Mouse (Mus musculus) G1E (cell line): ENCODE measurements around the gene Auts2.

Experiments used
- CTCF ChIP-seq: IDR thresholded peaks from 2 replicates; pipeline ENCODE4 v1.5.1; 2012; ENCODE audit warnings: low read depth, low read length, inconsistent platforms, mixed read lengths
- GATA1 ChIP-seq: IDR thresholded peaks from 2 replicates; pipeline ENCODE4 v1.6.1; 2012; ENCODE audit warnings: borderline replicate concordance, low read length, inconsistent platforms, mixed read lengths
- POLR2AphosphoS5 ChIP-seq: IDR thresholded peaks from 2 replicates; pipeline ENCODE4 v1.6.1; 2012; ENCODE audit warnings: low read depth, low read length, inconsistent platforms; ENCODE audit not compliant: insufficient replicate concordance

DNA sequence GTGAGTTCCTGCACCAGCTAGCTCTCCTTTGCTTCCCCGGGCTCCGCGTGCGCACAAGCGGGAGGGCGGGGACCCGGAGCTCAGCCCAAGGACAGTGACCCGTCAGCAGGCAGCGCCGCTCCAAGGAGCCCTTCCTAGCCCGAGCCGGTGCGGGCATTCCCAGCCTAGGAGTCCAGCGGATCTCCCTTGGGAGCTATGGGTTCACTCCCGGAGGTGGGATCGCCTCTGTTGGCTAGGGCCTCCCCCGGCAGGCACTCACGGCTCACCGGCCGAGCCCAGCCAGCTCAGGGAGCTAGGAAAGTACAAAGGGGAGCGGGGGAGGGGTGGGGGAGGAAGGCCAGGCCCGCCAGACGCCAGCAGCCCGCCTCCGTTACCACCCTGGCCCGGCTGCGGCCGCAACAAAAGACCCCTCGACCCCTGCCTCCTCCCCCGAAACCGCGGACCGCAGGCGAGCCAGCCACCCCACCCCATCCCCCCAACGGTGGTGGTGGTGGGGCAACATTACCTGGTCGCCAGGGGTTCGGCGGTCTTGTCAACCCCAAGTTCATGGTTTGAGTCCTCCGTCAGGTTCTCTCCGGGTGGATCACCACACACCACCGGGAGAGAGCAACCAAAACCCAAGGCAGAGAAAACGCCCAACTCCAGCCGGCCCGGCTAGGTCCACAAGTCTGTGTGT, 1005.9 kb downstream of the Auts2 start:
- no peak for TF ChIP-seq CTCF
- TF ChIP-seq POLR2AphosphoS5: no peak
- TF ChIP-seq GATA1: no peak
